Mouse (Mus musculus): ENCODE measurements at regions not wholly inside any gene's neighbourhood (a gene's known extent, or its start where the extent isn't known, plus 50 kb on each side); places are given as distances from the start of the nearest gene placed in this dataset.

DNA sequence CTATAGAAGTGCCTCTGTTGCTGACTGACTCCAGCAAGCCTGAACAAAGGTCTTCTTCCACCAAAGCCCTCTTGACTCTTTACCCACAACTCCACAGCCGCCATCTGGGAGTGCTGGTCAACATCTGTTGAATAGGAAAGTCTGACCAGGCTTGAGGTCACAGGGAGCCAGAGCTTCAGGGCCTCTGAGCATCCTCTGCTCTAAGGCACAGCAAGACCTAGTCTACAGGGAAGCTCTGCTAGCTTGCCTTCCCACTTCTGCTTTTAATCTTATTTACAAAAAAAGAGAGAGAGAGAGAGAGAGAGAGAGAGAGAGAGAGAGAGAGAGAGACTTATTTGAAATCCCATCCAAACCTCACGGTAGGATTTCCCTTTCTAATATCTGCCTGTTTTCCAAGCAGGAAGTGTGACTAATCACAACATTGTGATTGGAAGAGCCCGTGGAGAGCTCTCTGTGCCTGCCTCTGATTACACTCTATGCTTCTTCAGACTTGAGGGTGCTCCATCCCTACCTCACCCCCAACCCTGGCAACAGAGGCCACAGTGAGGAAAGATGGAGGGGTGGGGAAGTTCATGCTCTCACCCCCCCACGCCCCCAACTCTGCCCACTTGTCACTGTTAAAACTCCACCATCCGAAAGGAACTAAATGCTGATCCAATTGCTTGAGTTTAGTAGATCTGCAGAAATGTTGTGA, 194.1 kb downstream of the Sp3 start:
- Histone ChIP-seq H3K4me1 (ENCODE audit: control insufficient read depth, insufficient read depth, low read length) (0 out of 2 replicates have a peak, but pooled peaks cover 5% of the 10 kb centered on the region), H3K27ac (ENCODE audit: low read length) (peak overlapping the region; percentile 79), H3K4me3 (ENCODE audit: low read length) (no peak overlapping the region), H3K9me3 (ENCODE audit: control insufficient read depth, low read length) (no peaks in the 10 kb centered on the region), H3K27me3 (replicated peaks; ENCODE audit: control insufficient read depth, insufficient read depth, low read length) (no peaks in the 10 kb centered on the region), H3K36me3 (ENCODE audit: control insufficient read depth, insufficient read depth, low read length) (no peaks in the 10 kb centered on the region), H3K9ac (ENCODE audit: low read depth, low read length) (no peak overlapping the region), H3K4me2 (ENCODE audit: low read depth, low read length) (no peak overlapping the region)
- WGBS: 47% methylated on average over 5 of the region's 5 CpGs
- ATAC-seq: peak; percentile 11; the same call in 1 of the 2 replicates

DNA sequence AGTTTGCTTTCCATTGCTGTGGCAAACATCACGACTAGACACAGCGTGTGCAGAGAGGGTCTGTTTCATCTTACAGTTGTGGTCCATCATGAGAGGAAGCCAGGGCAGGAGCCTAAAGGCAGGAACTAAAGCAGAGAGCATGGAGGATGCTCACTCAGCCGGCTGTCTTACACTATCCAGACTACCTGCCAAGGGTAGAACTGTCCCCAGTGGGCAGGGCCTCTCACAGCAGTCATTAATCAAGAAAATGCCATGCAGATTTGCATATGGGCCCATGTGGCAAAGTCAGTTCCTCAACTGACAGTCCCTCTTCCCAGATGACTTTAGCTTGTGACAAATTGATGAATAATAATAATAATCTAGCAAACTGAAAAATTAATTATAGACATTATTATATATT, 192.6 kb downstream of the Sp3 start:
- Histone ChIP-seq H3K36me3 (ENCODE audit: control insufficient read depth, insufficient read depth, low read length) (no peaks in the 10 kb centered on the region), H3K27ac (ENCODE audit: low read length) (no peak overlapping the region), H3K9me3 (ENCODE audit: control insufficient read depth, low read length) (no peaks in the 10 kb centered on the region), H3K27me3 (replicated peaks; ENCODE audit: control insufficient read depth, insufficient read depth, low read length) (no peaks in the 10 kb centered on the region), H3K9ac (ENCODE audit: low read depth, low read length) (no peak overlapping the region), H3K4me1 (ENCODE audit: control insufficient read depth, insufficient read depth, low read length) (0 out of 2 replicates have a peak, but pooled peaks cover 5% of the 10 kb centered on the region), H3K4me2 (ENCODE audit: low read depth, low read length) (no peak overlapping the region), H3K4me3 (ENCODE audit: low read length) (no peak overlapping the region)
- WGBS: 80% methylated on average over 3 of the region's 3 CpGs
- no peak for ATAC-seq

DNA sequence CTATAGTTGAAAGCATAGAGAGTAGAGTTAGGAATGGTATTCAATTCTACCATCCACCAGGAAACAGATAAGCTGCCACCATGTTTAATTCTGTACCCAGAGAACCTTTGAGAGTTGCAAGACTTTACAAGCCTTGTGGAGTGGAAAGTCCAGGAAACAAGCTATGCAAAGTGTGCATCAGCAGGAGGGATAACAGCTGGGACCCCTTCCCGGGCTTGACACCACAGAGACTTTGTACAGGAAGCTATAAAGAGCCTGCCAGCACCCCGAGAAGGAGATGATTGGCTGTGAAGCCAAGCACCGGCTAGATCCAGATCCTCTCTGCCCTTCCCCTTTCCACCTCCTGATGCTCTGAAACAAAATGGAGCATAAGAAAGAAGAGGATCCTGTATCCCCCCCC, 188.8 kb downstream of the Sp3 start:
- H3K4me1 ChIP-seq (ENCODE audit: control insufficient read depth, insufficient read depth, low read length): no peaks in the 10 kb centered on the region
- no peak overlapping the region for H3K27ac ChIP-seq (ENCODE audit: low read length)
- H3K4me2 ChIP-seq (ENCODE audit: low read depth, low read length): no peak overlapping the region
- no peaks in the 10 kb centered on the region for H3K27me3 ChIP-seq (replicated peaks; ENCODE audit: control insufficient read depth, insufficient read depth, low read length)
- WGBS: 50% methylated on average over 3 of the region's 3 CpGs
- no peak for ATAC-seq
- H3K9me3 ChIP-seq (ENCODE audit: control insufficient read depth, low read length): no peaks in the 10 kb centered on the region
- no peak overlapping the region for H3K9ac ChIP-seq (ENCODE audit: low read depth, low read length)
- H3K4me3 ChIP-seq (ENCODE audit: low read length): no peak overlapping the region
- no peaks in the 10 kb centered on the region for H3K36me3 ChIP-seq (ENCODE audit: control insufficient read depth, insufficient read depth, low read length)

DNA sequence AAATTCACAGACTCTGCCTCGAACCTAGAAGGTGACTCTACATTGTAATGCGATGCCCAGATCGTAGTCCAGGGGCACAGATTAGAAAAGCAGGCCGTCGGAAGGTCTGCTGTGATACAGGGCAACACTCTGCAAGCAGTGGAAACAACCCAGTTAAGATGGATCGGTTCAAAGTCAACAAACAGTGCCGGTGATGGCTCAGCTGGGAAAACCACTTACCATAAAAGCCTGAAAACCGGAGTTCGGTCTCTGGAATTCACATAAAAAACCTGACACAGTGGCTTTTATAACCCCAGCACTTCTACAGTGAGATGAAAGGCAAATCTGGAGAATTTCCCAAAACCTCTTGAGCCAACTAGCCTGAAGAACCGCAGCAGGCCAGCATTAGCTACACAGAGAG, 186.8 kb downstream of the Sp3 start:
- WGBS: 40% methylated on average over 10 of the region's 10 CpGs
- no peak for ATAC-seq
- Histone ChIP-seq H3K4me1 (ENCODE audit: control insufficient read depth, insufficient read depth, low read length) (no peaks in the 10 kb centered on the region), H3K4me2 (ENCODE audit: low read depth, low read length) (no peak overlapping the region), H3K4me3 (ENCODE audit: low read length) (no peak overlapping the region), H3K9ac (ENCODE audit: low read depth, low read length) (no peak overlapping the region), H3K27me3 (replicated peaks; ENCODE audit: control insufficient read depth, insufficient read depth, low read length) (no peaks in the 10 kb centered on the region), H3K9me3 (ENCODE audit: control insufficient read depth, low read length) (no peaks in the 10 kb centered on the region), H3K27ac (ENCODE audit: low read length) (no peak overlapping the region), H3K36me3 (ENCODE audit: control insufficient read depth, insufficient read depth, low read length) (no peaks in the 10 kb centered on the region)

DNA sequence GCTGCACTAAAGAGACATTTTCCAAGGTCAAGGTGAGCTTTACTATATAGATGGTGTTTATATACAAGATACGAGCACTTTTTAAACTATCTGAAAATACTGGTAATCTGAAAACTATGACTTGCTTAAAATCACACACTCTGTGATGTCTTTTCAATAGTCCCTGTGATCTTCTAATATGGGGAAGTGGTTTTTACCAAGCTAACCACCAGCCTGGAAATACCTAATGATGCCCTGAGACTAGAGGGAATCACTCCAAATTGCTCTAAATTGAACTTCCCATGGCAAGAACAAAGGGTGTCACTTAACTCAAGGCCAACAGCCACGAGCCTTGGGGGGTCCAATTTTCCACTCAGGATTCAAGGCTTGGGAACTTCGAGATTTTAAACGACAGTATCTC, 185.7 kb downstream of the Sp3 start:
- no peaks in the 10 kb centered on the region for H3K27me3 ChIP-seq (replicated peaks; ENCODE audit: control insufficient read depth, insufficient read depth, low read length)
- ATAC-seq: no peak
- H3K9me3 ChIP-seq (ENCODE audit: control insufficient read depth, low read length): no peaks in the 10 kb centered on the region
- H3K4me3 ChIP-seq (ENCODE audit: low read length): no peak overlapping the region
- WGBS: 82% methylated on average over 4 of the region's 4 CpGs
- H3K36me3 ChIP-seq (ENCODE audit: control insufficient read depth, insufficient read depth, low read length): no peaks in the 10 kb centered on the region
- H3K9ac ChIP-seq (ENCODE audit: low read depth, low read length): no peak overlapping the region
- H3K4me1 ChIP-seq (ENCODE audit: control insufficient read depth, insufficient read depth, low read length): no peaks in the 10 kb centered on the region
- H3K4me2 ChIP-seq (ENCODE audit: low read depth, low read length): no peak overlapping the region
- H3K27ac ChIP-seq (ENCODE audit: low read length): no peak overlapping the region

DNA sequence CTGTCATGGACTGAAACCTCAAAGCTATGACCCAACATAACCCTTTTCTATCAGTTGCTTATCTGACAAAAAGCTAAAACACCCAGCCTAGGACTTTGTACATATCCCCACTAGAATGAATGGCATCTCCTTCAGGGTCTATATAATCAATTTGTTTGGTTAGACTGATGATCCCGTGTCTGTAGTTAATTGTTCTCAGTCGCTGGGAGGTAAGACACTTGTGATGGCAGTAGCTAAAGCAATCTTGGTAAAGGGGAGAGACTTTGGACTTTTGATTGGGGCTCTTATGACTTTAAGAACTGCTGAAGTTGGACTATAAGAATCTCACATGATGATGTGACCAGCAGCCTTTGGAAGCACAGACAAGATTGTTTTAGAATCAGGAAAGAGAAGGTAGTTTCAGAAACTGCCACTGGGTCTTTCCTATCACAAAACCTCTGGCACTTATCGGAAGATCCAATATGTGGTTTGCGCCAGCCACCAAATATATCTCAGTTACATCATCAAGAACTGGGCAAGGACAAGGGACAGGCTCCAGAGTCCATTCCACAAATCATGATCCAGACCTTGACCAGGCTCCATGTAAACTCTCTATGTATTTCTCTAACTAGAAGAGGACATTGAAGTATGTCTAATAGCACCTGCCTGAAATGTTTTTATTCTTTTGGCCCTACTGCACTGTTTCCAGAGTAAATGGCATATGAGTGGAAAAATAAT, 183.1 kb downstream of the Sp3 start:
- Histone ChIP-seq H3K36me3 (ENCODE audit: control insufficient read depth, insufficient read depth, low read length) (no peaks in the 10 kb centered on the region), H3K4me2 (ENCODE audit: low read depth, low read length) (no peak overlapping the region), H3K27ac (ENCODE audit: low read length) (peak overlapping the region; percentile 29; the same call in 1 of the 2 replicates), H3K4me3 (ENCODE audit: low read length) (no peak overlapping the region), H3K4me1 (ENCODE audit: control insufficient read depth, insufficient read depth, low read length) (no peaks in the 10 kb centered on the region), H3K27me3 (replicated peaks; ENCODE audit: control insufficient read depth, insufficient read depth, low read length) (no peaks in the 10 kb centered on the region), H3K9ac (ENCODE audit: low read depth, low read length) (no peak overlapping the region), H3K9me3 (ENCODE audit: control insufficient read depth, low read length) (no peaks in the 10 kb centered on the region)
- 72% methylated on average over 4 of the region's 4 CpGs for WGBS
- ATAC-seq: peak; percentile 82

DNA sequence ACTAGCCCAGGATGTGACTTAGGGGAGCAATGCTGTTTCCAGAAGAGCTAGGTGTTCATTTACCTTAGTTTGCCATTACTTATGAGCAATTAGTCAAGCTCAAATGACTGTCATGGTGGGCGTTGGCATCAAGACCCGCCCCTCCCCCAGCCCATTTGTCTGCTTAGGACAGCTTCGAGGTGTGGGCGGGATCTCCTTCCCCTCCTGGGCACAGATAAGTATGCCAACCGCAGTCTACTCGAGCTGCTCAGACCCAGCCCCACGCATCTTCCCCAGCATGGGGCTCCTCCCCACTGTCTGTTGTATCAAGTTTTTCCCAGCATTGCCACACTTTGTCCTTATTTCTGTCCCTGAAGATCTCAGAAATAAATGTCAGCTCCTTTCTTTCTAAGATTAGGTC, 179.6 kb downstream of the Sp3 start:
- no peak overlapping the region for H3K4me3 ChIP-seq (ENCODE audit: low read length)
- no peak overlapping the region for H3K9ac ChIP-seq (ENCODE audit: low read depth, low read length)
- no peak overlapping the region for H3K27ac ChIP-seq (ENCODE audit: low read length)
- no peaks in the 10 kb centered on the region for H3K36me3 ChIP-seq (ENCODE audit: control insufficient read depth, insufficient read depth, low read length)
- H3K4me1 ChIP-seq (ENCODE audit: control insufficient read depth, insufficient read depth, low read length): no peaks in the 10 kb centered on the region
- no peaks in the 10 kb centered on the region for H3K9me3 ChIP-seq (ENCODE audit: control insufficient read depth, low read length)
- 64% methylated on average over 7 of the region's 7 CpGs for WGBS
- ATAC-seq: no peak
- no peak overlapping the region for H3K4me2 ChIP-seq (ENCODE audit: low read depth, low read length)
- H3K27me3 ChIP-seq (replicated peaks; ENCODE audit: control insufficient read depth, insufficient read depth, low read length): no peaks in the 10 kb centered on the region

DNA sequence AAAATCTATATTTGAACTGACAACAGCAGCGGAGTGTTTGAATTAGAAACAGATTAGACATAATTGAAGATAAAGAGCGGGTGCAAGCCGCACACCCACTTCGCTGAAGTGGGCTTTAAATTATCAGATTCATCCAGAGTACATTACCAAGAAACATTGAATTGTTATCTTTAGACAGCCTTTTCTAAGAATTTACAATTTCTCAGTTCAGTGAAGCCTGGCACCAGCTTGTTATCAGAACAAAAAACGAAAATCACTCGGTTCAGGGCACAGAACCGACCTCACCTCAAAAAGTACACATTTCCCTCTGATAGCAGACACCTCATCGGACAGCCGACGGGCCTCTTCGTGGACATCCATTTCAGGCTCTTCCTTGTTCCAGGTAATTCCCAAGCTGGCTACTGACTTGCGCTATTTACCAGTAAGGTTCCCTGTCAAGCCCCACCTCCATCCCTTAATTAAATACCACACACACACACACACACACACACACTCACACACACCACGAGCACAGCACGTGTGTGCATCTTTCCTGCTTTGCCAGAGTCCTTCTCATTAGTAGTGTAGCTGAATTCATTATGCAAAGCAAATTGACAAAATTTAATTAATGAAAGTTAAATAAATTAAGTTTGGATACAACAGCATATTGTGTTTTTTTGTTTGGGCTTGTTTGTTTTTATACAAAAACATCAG, 166.8 kb downstream of the Sp3 start:
- Histone ChIP-seq H3K27me3 (replicated peaks; ENCODE audit: control insufficient read depth, insufficient read depth, low read length) (no peaks in the 10 kb centered on the region), H3K9me3 (ENCODE audit: control insufficient read depth, low read length) (0 out of 2 replicates have a peak, but pooled peaks cover 3% of the 10 kb centered on the region), H3K27ac (ENCODE audit: low read length) (no peak overlapping the region), H3K9ac (ENCODE audit: low read depth, low read length) (no peak overlapping the region), H3K4me3 (ENCODE audit: low read length) (no peak overlapping the region), H3K4me1 (ENCODE audit: control insufficient read depth, insufficient read depth, low read length) (no peaks in the 10 kb centered on the region), H3K36me3 (ENCODE audit: control insufficient read depth, insufficient read depth, low read length) (no peaks in the 10 kb centered on the region), H3K4me2 (ENCODE audit: low read depth, low read length) (no peak overlapping the region)
- no peak for ATAC-seq
- WGBS: 55% methylated on average over 14 of the region's 14 CpGs

DNA sequence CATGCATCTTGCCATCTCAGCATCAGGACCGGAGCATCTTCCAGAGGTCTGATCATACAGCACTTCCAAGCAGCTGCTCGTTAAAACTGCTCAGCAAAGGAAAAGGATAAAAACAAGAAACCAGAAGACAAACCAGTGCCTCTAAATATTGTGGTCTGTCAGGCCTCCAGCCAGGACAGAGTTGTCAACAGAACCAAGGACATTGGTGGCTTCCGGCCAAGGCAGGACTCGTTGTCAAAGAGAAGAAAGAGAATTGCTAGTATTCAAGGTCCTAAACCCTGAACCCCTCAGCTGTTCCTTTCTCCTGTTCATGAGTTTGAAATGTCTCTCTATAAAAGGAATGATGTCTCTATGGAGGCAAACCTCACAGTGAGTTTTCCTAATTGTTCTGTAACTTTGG, 155.0 kb downstream of the Sp3 start:
- no peak overlapping the region for H3K4me3 ChIP-seq (ENCODE audit: low read length)
- H3K27me3 ChIP-seq (replicated peaks; ENCODE audit: control insufficient read depth, insufficient read depth, low read length): no peaks in the 10 kb centered on the region
- no peaks in the 10 kb centered on the region for H3K36me3 ChIP-seq (ENCODE audit: control insufficient read depth, insufficient read depth, low read length)
- H3K4me1 ChIP-seq (ENCODE audit: control insufficient read depth, insufficient read depth, low read length): no peaks in the 10 kb centered on the region
- H3K9ac ChIP-seq (ENCODE audit: low read depth, low read length): no peak overlapping the region
- no peak overlapping the region for H3K27ac ChIP-seq (ENCODE audit: low read length)
- no peak for ATAC-seq
- 73% methylated on average over 4 of the region's 4 CpGs for WGBS
- no peaks in the 10 kb centered on the region for H3K9me3 ChIP-seq (ENCODE audit: control insufficient read depth, low read length)
- H3K4me2 ChIP-seq (ENCODE audit: low read depth, low read length): no peak overlapping the region
